In the genomic region with DNA sequence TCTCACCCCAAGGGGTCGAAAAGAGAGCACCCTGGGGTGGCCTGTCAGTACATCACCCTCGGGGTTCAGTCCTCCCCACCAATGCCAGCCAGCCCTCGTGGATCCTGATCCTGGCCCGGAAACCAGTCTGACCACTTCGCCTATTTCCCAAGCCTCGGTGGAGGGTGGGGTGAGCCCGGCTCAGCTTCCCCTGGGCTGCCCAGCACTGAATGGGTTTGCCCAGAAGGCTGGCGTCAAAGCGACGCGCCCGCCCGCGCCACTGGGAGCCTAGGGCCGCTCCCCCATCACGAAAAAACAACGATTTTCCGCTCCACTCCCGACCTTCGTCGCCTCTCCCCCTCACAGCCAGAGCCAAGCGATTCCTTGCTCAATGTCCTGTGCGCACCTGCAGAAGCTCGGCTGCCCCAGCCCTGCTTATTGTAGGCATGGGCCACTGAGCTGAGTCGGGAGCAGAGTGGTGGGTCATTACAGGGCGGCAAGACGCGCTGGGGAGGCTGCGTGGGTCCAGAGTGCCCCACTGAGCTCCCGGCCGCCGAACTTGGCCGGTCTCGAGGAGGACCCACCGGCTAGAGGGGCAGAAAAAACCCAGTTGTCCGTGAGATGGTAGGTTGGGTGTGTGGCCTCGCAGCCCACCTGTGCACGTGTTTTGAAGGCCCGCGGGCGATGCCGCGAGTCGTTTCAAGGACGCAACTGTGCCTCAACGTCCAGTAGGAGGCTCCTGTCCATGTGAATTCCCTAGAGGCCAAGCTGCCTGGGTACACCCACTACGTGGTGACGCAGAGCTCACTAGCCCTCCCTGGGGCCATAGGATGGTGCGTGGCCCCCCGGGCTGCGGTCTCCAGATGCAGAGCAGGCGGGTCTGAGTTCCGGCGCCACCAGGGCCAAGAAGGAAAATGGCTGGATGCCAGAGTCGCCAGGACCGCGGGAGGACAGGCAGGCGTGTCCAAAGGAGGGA, we compare ENCODE assay signal across 9 mouse cellular contexts. TPM values are rescaled to one million over a fixed set of nuclear protein-coding genes. Genes with fewer than 3 reads are reported as not detected.
DNase-seq lines count a peak whose midpoint lies in the region; ATAC-seq and TF ChIP-seq lines count a peak whose summit lies in the region.
"Had no signal": no experiment of that assay in that cellular context is flagged by ENCODE, and none has a peak within 500 bp of the region (broad histone marks: within the 10 kb centered on the region; RNA-seq: fewer than 3 reads in every experiment).

No protein-coding gene starts in this region.

- TF ChIP-seq EP300 in liver, postnatal 0 days (IDR thresholded peaks at IDR 0.05; ENCODE audit: low read depth), result no peak

- intact Hi-C loops in left cerebral cortex, adult 2 months (cut with DNase I), result no loop called here

- H3K27me3 ChIP-seq in intestine, embryonic 14.5 days (replicated peaks; ENCODE audit: control insufficient read depth, insufficient read depth, low read length), result peaks cover 74% of the 10 kb centered on the region
- H3K27me3 ChIP-seq in liver, postnatal 0 days (ENCODE audit: insufficient read depth, low read length), result peaks cover 86% of the 10 kb centered on the region
- peaks cover 83% of the 10 kb centered on the region for H3K27me3 ChIP-seq in neural tube, embryonic 12.5 days (replicated peaks)

- H3K9ac ChIP-seq in intestine, embryonic 14.5 days (ENCODE audit: low read length), result no peak overlapping the region
- no peak overlapping the region for H3K9ac ChIP-seq in liver, postnatal 0 days (replicated peaks)
- 0 out of 2 replicates have a peak overlapping the region, but pooled peaks have one; percentile 3 for H3K9ac ChIP-seq in neural tube, embryonic 12.5 days

- 3% methylated on average over 58 of the region's 58 CpGs for WGBS in intestine, embryonic 14.5 days
- WGBS in liver, postnatal 0 days (ENCODE audit: insufficient replicate concordance), result 3% methylated on average over 58 of the region's 58 CpGs
- 2% methylated on average over 58 of the region's 58 CpGs for WGBS in neural tube, embryonic 12.5 days

- peak in 1 of 2 experiments; percentile 22 for DNase-seq in left cerebral cortex, adult 2 months (ENCODE audit: extremely low spot score in 1 of 2, low spot score in 2 of 2)
- DNase-seq in left cerebral cortex, adult 11 months (ENCODE audit: low spot score), result no peak
- peak; percentile 78 for DNase-seq in intestine, embryonic 14.5 days (ENCODE audit: low spot score)
- DNase-seq in liver, postnatal 0 days, result peak; percentile 47
- no peak for DNase-seq in layer of hippocampus, postnatal 36 days
- no peak for DNase-seq in frontal cortex, postnatal 25 days (ENCODE audit: low spot score in 2 of 2)

- TF ChIP-seq POLR2A in embryonic fibroblast, embryonic 13.5 days (IDR thresholded peaks at IDR 0.05; ENCODE audit: low read depth, low read length), result no peak

- no peaks in the 10 kb centered on the region for H3K9me3 ChIP-seq in intestine, embryonic 14.5 days (ENCODE audit: control insufficient read depth, low read length)
- no peaks in the 10 kb centered on the region; the same call in 1 of the 2 replicates for H3K9me3 ChIP-seq in liver, postnatal 0 days (ENCODE audit: low read length)
- no peaks in the 10 kb centered on the region for H3K9me3 ChIP-seq in neural tube, embryonic 12.5 days

- H3K4me1 ChIP-seq in embryonic fibroblast, embryonic 13.5 days (ENCODE audit: control insufficient read depth, insufficient read depth, low read length), result peaks cover 2% of the 10 kb centered on the region; the same call in 1 of the 2 replicates
- H3K4me1 ChIP-seq in intestine, embryonic 14.5 days (replicated peaks; ENCODE audit: control insufficient read depth, insufficient read depth, low read length), result peaks cover 27% of the 10 kb centered on the region
- peaks cover 43% of the 10 kb centered on the region for H3K4me1 ChIP-seq in liver, postnatal 0 days (ENCODE audit: insufficient read depth)
- H3K4me1 ChIP-seq in neural tube, embryonic 12.5 days, result peaks cover 47% of the 10 kb centered on the region

- H3K36me3 ChIP-seq in intestine, embryonic 14.5 days (ENCODE audit: control insufficient read depth, insufficient read depth, low read length), result no peaks in the 10 kb centered on the region
- H3K36me3 ChIP-seq in liver, postnatal 0 days (replicated peaks; ENCODE audit: insufficient read depth, low read length), result no peaks in the 10 kb centered on the region
- H3K36me3 ChIP-seq in neural tube, embryonic 12.5 days, result no peaks in the 10 kb centered on the region

- H3K4me2 ChIP-seq in intestine, embryonic 14.5 days (ENCODE audit: low read length), result peak overlapping the region; percentile 36
- H3K4me2 ChIP-seq in liver, postnatal 0 days (ENCODE audit: low read depth, low read length), result peak overlapping the region; percentile 56
- peak overlapping the region; percentile 84 for H3K4me2 ChIP-seq in neural tube, embryonic 12.5 days (replicated peaks)

- peak overlapping the region; percentile 7; the same call in 1 of the 2 replicates for H3K4me3 ChIP-seq in left cerebral cortex, adult 2 months
- H3K4me3 ChIP-seq in embryonic fibroblast, embryonic 13.5 days (ENCODE audit: insufficient read depth, low read length), result no peak overlapping the region
- peak overlapping the region; percentile 10 for H3K4me3 ChIP-seq in intestine, embryonic 14.5 days (ENCODE audit: low read depth, low read length)
- peak overlapping the region; percentile 25 for H3K4me3 ChIP-seq in liver, postnatal 0 days (ENCODE audit: low read depth, low read length)
- H3K4me3 ChIP-seq in neural tube, embryonic 12.5 days, result peak overlapping the region; percentile 5

- peak; percentile 29 for TF ChIP-seq CTCF in left cerebral cortex, adult 2 months (IDR thresholded peaks at IDR 0.05)
- TF ChIP-seq CTCF in embryonic fibroblast, embryonic 13.5 days (IDR thresholded peaks at IDR 0.05; ENCODE audit: borderline replicate concordance, insufficient read depth, low read length), result peak; percentile 20; the same call in 1 of the 2 replicates
- TF ChIP-seq CTCF in liver, postnatal 0 days (IDR thresholded peaks at IDR 0.05; ENCODE audit: low read depth), result peak; percentile 48

- no peak; the same call in 1 of the 2 replicates for ATAC-seq in intestine, embryonic 14.5 days (replicated peaks; ENCODE audit: low FRiP score, low TSS enrichment, low read depth)
- ATAC-seq in liver, postnatal 0 days, result peak; percentile 40; the same call in 1 of the 2 replicates
- ATAC-seq in neural tube, embryonic 12.5 days (ENCODE audit: low FRiP score, low read depth), result no peak

- no peak overlapping the region for H3K27ac ChIP-seq in left cerebral cortex, adult 2 months
- no peak overlapping the region for H3K27ac ChIP-seq in embryonic fibroblast, embryonic 13.5 days (ENCODE audit: insufficient read depth, low read length)
- H3K27ac ChIP-seq in intestine, embryonic 14.5 days (ENCODE audit: low read depth), result no peak overlapping the region
- H3K27ac ChIP-seq in liver, postnatal 0 days (ENCODE audit: low read depth), result no peak overlapping the region
- H3K27ac ChIP-seq in neural tube, embryonic 12.5 days, result no peak overlapping the region
- H3K27ac ChIP-seq: macrophage had no signal

RNA-seq across cellular contexts. Expression of a gene that starts 17.5 kb away (rescaled TPM):
- 10 to 100 TPM; 11.1 to 11.2 TPM for total RNA-seq in left cerebral cortex, adult 2 months (2021)
- 3.9 and 4.2 TPM in 2 replicates for polyA plus RNA-seq in embryonic fibroblast, embryonic 13.5 days (2011; ENCODE audit: insufficient read length, low read depth, missing spikeins)
- 7.7 and 11.4 TPM in 2 replicates for polyA plus RNA-seq in intestine, embryonic 14.5 days (2014; fragmentation: Nextera tagmentation; extraction: Ambion mirVana)
- 3.1 and 3.9 TPM in 2 replicates for polyA plus RNA-seq in liver, postnatal 0 days (2015; fragmentation: Nextera tagmentation; extraction: Ambion mirVana)
- 8.6 and 9.9 TPM in 2 replicates for polyA plus RNA-seq in neural tube, embryonic 12.5 days (2016; fragmentation: Nextera tagmentation; extraction: Ambion mirVana)
- 10 to 100 TPM; 11.2 to 13.6 TPM for total RNA-seq in layer of hippocampus, postnatal 36 days (2021)

RNA-seq across cellular contexts. Expression of a gene that starts 27.7 kb away (rescaled TPM):
- 10 to 100 TPM; 51.4 to 54.3 TPM for total RNA-seq in left cerebral cortex, adult 2 months (2021)
- polyA plus RNA-seq in embryonic fibroblast, embryonic 13.5 days (2011; ENCODE audit: insufficient read length, low read depth, missing spikeins), result 11.2 and 11.8 TPM in 2 replicates
- 9.9 and 10.5 TPM in 2 replicates for polyA plus RNA-seq in intestine, embryonic 14.5 days (2014; fragmentation: Nextera tagmentation; extraction: Ambion mirVana)
- 2.8 and 4.7 TPM in 2 replicates for polyA plus RNA-seq in liver, postnatal 0 days (2015; fragmentation: Nextera tagmentation; extraction: Ambion mirVana)
- 12.5 and 12.7 TPM in 2 replicates for polyA plus RNA-seq in neural tube, embryonic 12.5 days (2016; fragmentation: Nextera tagmentation; extraction: Ambion mirVana)
- 10 to 100 TPM; 57.3 to 59.4 TPM for total RNA-seq in layer of hippocampus, postnatal 36 days (2021)

RNA-seq across cellular contexts. Expression of a gene that starts 35.6 kb away (rescaled TPM):
- 1 to 10 TPM; 3.2 to 3.4 TPM for total RNA-seq in left cerebral cortex, adult 2 months (2021)
- polyA plus RNA-seq in embryonic fibroblast, embryonic 13.5 days (2011; ENCODE audit: insufficient read length, low read depth, missing spikeins), result 4.7 and 6.9 TPM in 2 replicates
- 31.5 and 32.0 TPM in 2 replicates for polyA plus RNA-seq in intestine, embryonic 14.5 days (2014; fragmentation: Nextera tagmentation; extraction: Ambion mirVana)
- 1.9 and 2.0 TPM in 2 replicates for polyA plus RNA-seq in liver, postnatal 0 days (2015; fragmentation: Nextera tagmentation; extraction: Ambion mirVana)
- 46.6 and 47.6 TPM in 2 replicates for polyA plus RNA-seq in neural tube, embryonic 12.5 days (2016; fragmentation: Nextera tagmentation; extraction: Ambion mirVana)
- total RNA-seq in layer of hippocampus, postnatal 36 days (2021), result 1 to 10 TPM; 4.0 to 4.4 TPM

Comparison
In these comparisons a context has a peak if more than half of its experiments do, and no peak if none do; other contexts are left out.
1. DNase-seq: peak in intestine, embryonic 14.5 days (single experiment) and liver, postnatal 0 days (single experiment); none in left cerebral cortex, adult 11 months (single experiment), layer of hippocampus, postnatal 36 days (0 of 2) and frontal cortex, postnatal 25 days (0 of 2).
2. Peak in every context shown above with its lines, with median percentiles within 50 percentile points of each other: CTCF ChIP-seq and H3K4me2 ChIP-seq.